Mouse (Mus musculus): ENCODE results near the gene Thra.

DNA sequence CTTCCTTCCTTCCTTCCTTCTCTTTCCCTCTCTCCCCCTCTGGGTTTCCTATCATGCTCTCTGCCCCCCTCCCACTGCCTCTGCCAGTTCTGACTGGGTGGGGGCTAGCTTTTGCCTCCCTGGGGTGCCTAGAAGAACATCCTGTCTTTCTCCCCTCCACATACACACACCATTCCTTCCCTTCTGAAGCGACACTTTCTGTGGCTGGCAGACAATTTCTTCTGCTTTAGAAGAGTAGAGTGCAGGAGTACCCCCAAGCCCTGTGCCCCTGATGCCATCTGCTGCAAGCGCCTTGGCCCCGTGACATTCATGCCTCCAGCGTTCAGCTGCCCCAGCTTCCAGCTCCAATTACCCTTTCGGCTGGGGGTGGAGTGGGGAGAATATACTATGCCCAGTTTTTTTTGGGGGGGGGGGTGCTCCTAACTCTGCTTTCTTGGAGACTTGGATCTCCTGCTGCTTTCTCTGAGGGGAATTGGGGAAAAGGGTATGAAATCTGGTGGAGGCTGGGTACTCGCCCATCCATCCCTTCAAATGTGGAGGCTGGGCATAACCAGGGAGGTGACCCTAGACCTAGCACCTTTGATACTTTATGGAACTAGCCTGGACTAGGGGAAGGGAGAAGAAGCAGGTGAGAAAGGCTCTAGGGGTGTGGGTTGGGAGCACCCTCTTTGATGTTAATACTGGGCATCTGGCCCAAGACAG lies 7.5 kb downstream of the Thra start:
- TF ChIP-seq CTCF (IDR thresholded peaks at IDR 0.05; ENCODE audit: low read depth) (no peak; the same call in 1 of the 2 replicates), EP300 (IDR thresholded peaks at IDR 0.05; ENCODE audit: low read depth) (no peak)

Data from liver, postnatal 0 days (tissue).